Mouse (Mus musculus) lung, embryonic 14.5 days (tissue): Measurements from ENCODE around the gene Lnx2. TPM values are rescaled to one million over a fixed set of nuclear protein-coding genes. Genes with fewer than 3 reads are reported as not detected.

Source experiments
- ATAC-seq: fragments of 200-750 bp; cut with Nextera tagmentation; 2 replicates; pipeline ENCODE4 v1.8.0; 2017; ENCODE audit warnings: mild to moderate bottlenecking, moderate TSS enrichment, moderate library complexity; ENCODE audit not compliant: insufficient read depth
- DNase-seq: peaks from one replicate; pipeline ENCODE4 v3.0.0-alpha.2; 2015
- H3K27ac ChIP-seq: fragments of 300-500 bp; sonication (generic); 2 replicates; pipeline ENCODE4 v1.5.1; 2014; ENCODE audit warnings: low read depth, mild to moderate bottlenecking, moderate library complexity
- H3K27me3 ChIP-seq: fragments of 300-500 bp; sonication (generic); 2 replicates; pipeline ENCODE4 v1.6.1; 2014; ENCODE audit warnings: low read length, control low read depth; ENCODE audit not compliant: insufficient read depth
- H3K36me3 ChIP-seq: fragments of 300-500 bp; sonication (generic); 2 replicates; pipeline ENCODE4 v1.6.1; 2014; ENCODE audit warnings: control low read depth; ENCODE audit not compliant: insufficient read depth
- H3K4me1 ChIP-seq: fragments of 300-500 bp; sonication (generic); 2 replicates; pipeline ENCODE4 v1.6.1; 2014; ENCODE audit warnings: antibody characterized with exemption, control low read depth; ENCODE audit not compliant: insufficient read depth
- H3K4me2 ChIP-seq: fragments of 300-500 bp; sonication (generic); 2 replicates; pipeline ENCODE4 v1.6.1; 2014; ENCODE audit warnings: mild to moderate bottlenecking
- H3K4me3 ChIP-seq: fragments of 300-500 bp; sonication (generic); 2 replicates; pipeline ENCODE4 v1.5.1; 2014; ENCODE audit warnings: low read depth, low read length
- H3K9ac ChIP-seq: fragments of 300-500 bp; sonication (generic); 2 replicates; pipeline ENCODE4 v1.6.1; 2014
- H3K9me3 ChIP-seq: fragments of 300-500 bp; sonication (generic); 2 replicates; pipeline ENCODE4 v1.6.1; 2016; ENCODE audit warnings: low read depth, low read length, control low read depth
- CTCF ChIP-seq: IDR thresholded peaks from 2 replicates; pipeline ENCODE4 v1.5.1; 2016; ENCODE audit warnings: antibody characterized with exemption, low read depth
- WGBS: fragments of 180-500 bp; shearing (Covaris S2); extraction: QIAGEN DNeasy Blood & Tissue Kit; methylation state at CpG from one replicate; pipeline ENCODE4 v1.1.7; 2014; 5-methylcytosine and 5-hydroxymethylcytosine counted together
- polyA plus RNA-seq: library from polyadenylated mRNA; unstranded; fragments of >200 nt; fragmentation: Nextera tagmentation; extraction: Ambion mirVana; gene quantifications from 2 replicates; pipeline ENCODE4 v1.2.1, GENCODE M21; 2014

Lnx2 gene
- polyA plus RNA-seq, 1 experiment from 2014 or later: 19.9 TPM

DNA sequence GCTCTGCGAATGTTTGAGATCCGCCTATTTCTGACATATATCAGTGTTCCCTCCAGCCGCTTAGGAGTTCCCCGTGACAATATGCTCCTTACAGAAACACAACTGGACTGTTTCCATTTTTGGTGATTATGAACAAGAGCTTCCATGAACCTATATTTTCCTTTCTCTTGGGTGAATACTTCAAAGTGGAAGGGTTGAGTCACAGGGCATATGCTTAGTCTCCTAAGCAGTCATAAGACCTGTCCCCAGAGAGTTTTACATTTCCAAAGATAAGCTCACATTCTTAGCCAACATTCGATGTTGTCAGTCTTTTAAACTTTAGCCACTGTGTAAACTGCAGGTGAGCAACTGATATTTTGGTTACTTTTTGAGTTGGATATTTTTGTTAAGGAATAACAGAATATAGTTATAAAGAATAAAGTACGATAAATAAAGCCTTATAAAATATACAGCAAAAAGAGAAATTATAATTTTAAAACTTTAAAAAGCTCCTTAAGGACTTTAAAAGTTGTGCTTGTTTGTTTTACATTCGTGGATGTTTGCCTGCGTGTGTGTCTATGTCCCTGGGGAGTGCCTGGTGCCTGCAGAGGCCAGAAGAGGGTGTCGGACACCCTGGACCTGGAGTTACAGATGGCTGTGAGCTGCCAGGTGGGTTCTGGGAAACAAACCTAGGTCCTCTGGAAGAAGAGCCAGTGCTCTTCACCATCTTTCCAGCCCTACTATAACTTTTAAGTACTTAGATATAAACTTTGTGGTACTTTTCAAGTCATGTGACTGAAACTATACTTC is 18.6 kb downstream of the Lnx2 start:
- 65% methylated on average over 9 of the region's 9 CpGs for WGBS
- no peak overlapping the region for H3K4me2 ChIP-seq

DNA sequence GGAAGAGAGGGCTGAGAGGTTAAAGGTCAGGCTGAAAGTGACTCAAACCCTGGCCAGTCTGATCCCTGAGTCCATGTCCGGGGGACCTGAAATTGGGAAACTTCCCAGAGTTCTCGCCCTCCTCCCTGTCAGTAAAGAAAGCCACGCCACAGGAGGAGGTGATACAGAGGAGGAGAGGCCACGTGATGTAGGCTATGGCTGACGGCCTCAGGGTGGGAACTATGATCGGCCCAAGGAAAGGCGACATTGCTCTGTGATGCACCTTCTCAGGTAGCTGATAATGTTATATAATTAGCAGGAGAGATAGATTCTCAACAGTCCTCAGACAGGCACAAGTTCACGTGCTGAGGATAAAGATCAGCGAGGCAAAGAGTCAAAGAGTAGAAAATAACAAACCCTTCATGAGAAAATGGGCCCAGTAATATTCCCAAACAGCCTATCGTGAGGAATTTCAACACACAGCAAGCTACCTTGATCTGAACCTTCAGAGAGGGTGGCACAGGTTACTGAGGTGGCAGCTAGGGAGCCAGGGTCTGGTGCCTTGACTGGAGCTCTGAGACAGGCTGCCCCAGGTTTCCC is 19.6 kb downstream of the Lnx2 start:
- Histone ChIP-seq H3K9me3 (no peaks in the 10 kb centered on the region), H3K4me2 (no peak overlapping the region), H3K36me3 (no peaks in the 10 kb centered on the region), H3K4me3 (no peak overlapping the region), H3K27me3 (no peaks in the 10 kb centered on the region), H3K4me1 (no peaks in the 10 kb centered on the region), H3K9ac (no peak overlapping the region), H3K27ac (no peak overlapping the region)
- 82% methylated on average over 10 of the region's 10 CpGs for WGBS
- DNase-seq: no peak
- TF ChIP-seq CTCF: no peak
- no peak for ATAC-seq

More for the DNA sequence above, 18.6 kb downstream of the Lnx2 start:
- no peaks in the 10 kb centered on the region for H3K9me3 ChIP-seq
- no peak overlapping the region for H3K4me3 ChIP-seq
- H3K4me1 ChIP-seq: no peaks in the 10 kb centered on the region
- no peaks in the 10 kb centered on the region for H3K36me3 ChIP-seq
- no peak for DNase-seq
- no peak overlapping the region for H3K9ac ChIP-seq
- H3K27ac ChIP-seq: no peak overlapping the region
- no peak for ATAC-seq
- H3K27me3 ChIP-seq: no peaks in the 10 kb centered on the region
- no peak for TF ChIP-seq CTCF

DNA sequence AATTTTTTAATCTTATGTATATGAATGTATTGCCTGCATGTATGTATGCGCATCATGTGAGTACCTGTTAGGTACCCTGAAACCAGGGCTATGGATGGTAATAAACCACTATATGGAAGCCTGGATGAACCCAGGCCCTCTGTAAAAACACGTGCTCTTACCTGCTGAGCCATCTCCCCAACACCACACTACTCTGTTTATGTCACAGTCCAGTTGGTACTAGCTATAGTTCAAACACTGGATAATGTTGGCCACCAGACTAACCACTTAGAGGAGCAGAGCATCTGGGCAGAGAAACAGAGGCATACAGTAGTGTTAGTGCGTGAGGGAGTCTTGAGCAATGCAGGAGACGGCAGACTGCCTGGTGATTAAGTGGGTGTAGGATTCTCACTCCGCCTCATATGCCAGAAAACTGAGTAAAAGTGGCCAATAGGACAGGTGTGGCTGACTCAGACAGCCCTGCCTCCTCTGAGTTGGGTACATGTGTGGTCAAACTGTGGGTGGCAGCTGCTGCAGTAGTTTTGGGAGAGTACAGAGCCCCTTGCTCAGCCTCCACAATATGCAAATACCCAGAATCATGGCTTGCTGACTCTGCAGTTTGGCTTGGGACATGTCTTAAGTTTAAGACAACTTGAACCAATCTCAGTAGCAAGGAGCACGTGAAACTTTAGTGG is 20.7 kb downstream of the Lnx2 start:
- no peak overlapping the region for H3K4me3 ChIP-seq
- H3K4me1 ChIP-seq: no peaks in the 10 kb centered on the region
- no peak overlapping the region for H3K9ac ChIP-seq
- ATAC-seq (peak; percentile 45; the same call in 1 of the 2 replicates), DNase-seq (peak; percentile 33)
- no peaks in the 10 kb centered on the region for H3K27me3 ChIP-seq
- H3K9me3 ChIP-seq: no peaks in the 10 kb centered on the region
- TF ChIP-seq CTCF: no peak
- no peaks in the 10 kb centered on the region for H3K36me3 ChIP-seq
- no peak overlapping the region for H3K4me2 ChIP-seq
- no peak overlapping the region for H3K27ac ChIP-seq
- WGBS: 69% methylated on average over 6 of the region's 6 CpGs

DNA sequence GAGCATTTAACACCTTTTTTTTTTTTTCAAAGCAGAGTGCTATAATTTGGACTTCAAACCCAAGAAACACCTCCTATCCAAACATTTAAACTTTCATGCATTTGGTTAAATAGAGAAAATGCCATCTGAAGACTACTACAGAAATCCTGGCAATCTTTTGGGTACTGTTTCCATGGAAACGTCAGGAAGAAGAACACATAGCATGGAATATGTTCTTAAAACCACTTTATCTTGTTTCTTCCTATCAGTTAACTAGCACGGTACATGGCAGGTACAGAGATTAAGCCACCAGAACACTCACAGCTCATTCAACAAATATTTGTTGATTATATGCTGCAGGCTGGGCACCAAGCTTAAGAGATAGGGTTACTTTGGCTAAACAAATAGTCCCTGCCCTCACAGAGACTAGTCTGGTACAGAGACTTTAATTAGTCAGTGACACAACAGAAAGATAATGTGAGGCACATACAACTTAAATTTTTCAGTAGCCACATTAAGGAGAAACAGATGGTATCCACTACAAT is 21.6 kb downstream of the Lnx2 start:
- TF ChIP-seq CTCF: no peak
- Histone ChIP-seq H3K9ac (no peak overlapping the region), H3K4me3 (no peak overlapping the region), H3K4me2 (no peak overlapping the region), H3K9me3 (no peaks in the 10 kb centered on the region), H3K4me1 (no peaks in the 10 kb centered on the region; the same call in 1 of the 2 replicates), H3K36me3 (no peaks in the 10 kb centered on the region), H3K27me3 (no peaks in the 10 kb centered on the region), H3K27ac (no peak overlapping the region)
- ATAC-seq (no peak), DNase-seq (no peak)
- 47% methylated on average over 2 of the region's 2 CpGs for WGBS

DNA sequence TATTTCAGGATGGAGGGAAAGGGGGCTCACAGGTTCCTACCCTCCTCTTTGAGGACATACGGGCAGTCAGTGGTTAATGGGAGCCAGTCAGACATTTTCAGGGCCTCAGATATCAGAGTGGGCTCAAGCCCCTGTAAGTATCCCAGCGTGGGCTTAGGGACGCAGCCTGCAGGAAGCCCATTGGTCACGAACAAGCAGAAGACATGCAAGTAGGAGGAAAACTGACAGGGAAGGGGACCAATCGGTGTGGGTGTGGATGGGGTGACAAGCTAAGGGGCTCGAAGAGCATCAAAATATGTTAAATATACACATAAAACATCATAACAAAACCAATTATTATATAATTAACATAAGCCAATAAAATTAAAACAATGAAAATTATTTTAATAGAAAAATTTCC is 22.1 kb downstream of the Lnx2 start:
- ATAC-seq (no peak), DNase-seq (no peak)
- Histone ChIP-seq H3K4me2 (no peak overlapping the region), H3K27me3 (no peaks in the 10 kb centered on the region), H3K9me3 (no peaks in the 10 kb centered on the region), H3K4me1 (no peaks in the 10 kb centered on the region; the same call in 1 of the 2 replicates), H3K4me3 (no peak overlapping the region), H3K9ac (no peak overlapping the region), H3K36me3 (no peaks in the 10 kb centered on the region), H3K27ac (no peak overlapping the region)
- 82% methylated on average over 6 of the region's 6 CpGs for WGBS
- TF ChIP-seq CTCF: no peak

DNA sequence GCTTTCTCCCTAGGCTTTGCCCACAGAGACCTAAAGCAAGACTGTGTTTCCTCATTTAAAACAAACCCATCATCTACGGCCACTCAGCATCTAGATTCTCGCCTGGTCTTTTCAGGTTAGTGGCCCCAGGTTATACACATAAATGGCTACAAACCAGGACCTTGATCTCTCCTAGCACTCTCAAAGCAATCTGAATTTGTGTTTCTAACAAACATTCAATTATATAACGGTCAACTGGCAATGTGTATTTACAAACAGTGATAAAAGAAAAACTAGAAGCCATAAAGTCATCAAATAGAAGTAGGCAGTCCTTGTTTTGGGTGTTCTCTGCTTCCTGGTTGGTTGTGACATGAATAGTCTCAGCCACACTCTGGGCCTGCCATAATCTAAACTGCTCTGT is 22.9 kb downstream of the Lnx2 start:
- no peaks in the 10 kb centered on the region for H3K36me3 ChIP-seq
- 79% methylated on average over 3 of the region's 3 CpGs for WGBS
- H3K27me3 ChIP-seq: no peaks in the 10 kb centered on the region
- H3K4me2 ChIP-seq: no peak overlapping the region
- H3K9ac ChIP-seq: no peak overlapping the region
- no peaks in the 10 kb centered on the region for H3K9me3 ChIP-seq
- TF ChIP-seq CTCF: no peak
- no peak overlapping the region for H3K4me3 ChIP-seq
- ATAC-seq (no peak), DNase-seq (no peak)
- no peaks in the 10 kb centered on the region; the same call in 1 of the 2 replicates for H3K4me1 ChIP-seq
- no peak overlapping the region for H3K27ac ChIP-seq

DNA sequence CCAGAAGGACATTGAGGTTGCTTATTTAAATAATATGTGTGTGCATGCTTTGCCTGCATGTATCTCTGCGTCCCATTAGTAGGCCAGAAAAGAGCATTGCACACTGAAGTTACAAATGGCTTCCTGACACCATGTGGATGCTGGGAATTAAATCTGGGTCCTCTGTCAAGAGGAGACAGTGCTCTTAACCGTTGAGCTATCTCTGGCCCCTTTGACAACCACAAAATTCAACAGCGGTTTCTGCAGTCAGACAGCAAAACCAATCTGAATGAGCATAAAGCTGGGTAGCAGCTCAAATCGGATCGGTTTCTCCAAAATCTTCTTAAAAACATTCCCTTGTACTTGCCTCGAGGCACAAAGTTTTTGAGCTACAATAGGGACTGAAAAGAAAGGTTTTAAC is 23.3 kb downstream of the Lnx2 start:
- no peaks in the 10 kb centered on the region for H3K9me3 ChIP-seq
- no peaks in the 10 kb centered on the region for H3K27me3 ChIP-seq
- no peak overlapping the region for H3K4me2 ChIP-seq
- 82% methylated on average over 6 of the region's 6 CpGs for WGBS
- H3K27ac ChIP-seq: no peak overlapping the region
- ATAC-seq (no peak), DNase-seq (no peak)
- H3K9ac ChIP-seq: no peak overlapping the region
- H3K4me1 ChIP-seq: no peaks in the 10 kb centered on the region; the same call in 1 of the 2 replicates
- TF ChIP-seq CTCF: no peak
- no peaks in the 10 kb centered on the region for H3K36me3 ChIP-seq
- H3K4me3 ChIP-seq: no peak overlapping the region
